9 mouse cellular contexts compared by ENCODE assay signal in genomic region chr10:93485055-93485691, GRCm38 (mm10). TPM values are rescaled to one million over a fixed set of nuclear protein-coding genes. Genes with fewer than 3 reads are reported as not detected.
DNase-seq lines count a peak whose midpoint lies in the region; ATAC-seq and TF ChIP-seq lines count a peak whose summit lies in the region.
"Had no signal": no experiment of that assay in that cellular context is flagged by ENCODE, and none has a peak within 500 bp of the region (broad histone marks: within the 10 kb centered on the region; RNA-seq: fewer than 3 reads in every experiment).

No protein-coding gene starts in this region.

- H3K27ac ChIP-seq in midbrain, embryonic 13.5 days = no peak overlapping the region
- no peak overlapping the region for H3K27ac ChIP-seq in midbrain, embryonic 11.5 days (ENCODE audit: low read depth, low read length)
- no peak overlapping the region for H3K27ac ChIP-seq in lung, embryonic 14.5 days (ENCODE audit: low read depth)
- no peak overlapping the region for H3K27ac ChIP-seq in stomach, embryonic 16.5 days (ENCODE audit: low read length)
- H3K27ac ChIP-seq: heart, embryonic 13.5 days had no signal

- H3K4me3 ChIP-seq in midbrain, embryonic 13.5 days (replicated peaks) = no peak overlapping the region
- H3K4me3 ChIP-seq in midbrain, embryonic 11.5 days (ENCODE audit: low read depth, low read length) = no peak overlapping the region
- no peak overlapping the region for H3K4me3 ChIP-seq in lung, embryonic 14.5 days (ENCODE audit: low read depth, low read length)
- H3K4me3 ChIP-seq in stomach, embryonic 16.5 days (replicated peaks; ENCODE audit: low read length) = no peak overlapping the region
- H3K4me3 ChIP-seq: heart, embryonic 13.5 days had no signal

- H3K27me3 ChIP-seq in midbrain, embryonic 13.5 days = no peaks in the 10 kb centered on the region
- no peaks in the 10 kb centered on the region for H3K27me3 ChIP-seq in midbrain, embryonic 11.5 days (ENCODE audit: control insufficient read depth, insufficient read depth, low read length)
- H3K27me3 ChIP-seq in lung, embryonic 14.5 days (ENCODE audit: insufficient read depth, low read length) = no peaks in the 10 kb centered on the region
- H3K27me3 ChIP-seq in stomach, embryonic 16.5 days (ENCODE audit: control insufficient read depth, insufficient read depth, low read length) = no peaks in the 10 kb centered on the region

- no peak overlapping the region for H3K9ac ChIP-seq in midbrain, embryonic 13.5 days (replicated peaks)
- no peak overlapping the region for H3K9ac ChIP-seq in midbrain, embryonic 11.5 days (ENCODE audit: low read length)
- H3K9ac ChIP-seq in lung, embryonic 14.5 days = no peak overlapping the region
- H3K9ac ChIP-seq in stomach, embryonic 16.5 days (ENCODE audit: low read length) = no peak overlapping the region
- H3K9ac ChIP-seq: heart, embryonic 13.5 days had no signal

- H3K36me3 ChIP-seq in midbrain, embryonic 13.5 days = peaks cover 40% of the 10 kb centered on the region
- H3K36me3 ChIP-seq in midbrain, embryonic 11.5 days (ENCODE audit: control insufficient read depth, insufficient read depth, low read length) = no peaks in the 10 kb centered on the region
- H3K36me3 ChIP-seq in lung, embryonic 14.5 days (ENCODE audit: insufficient read depth) = peaks cover 53% of the 10 kb centered on the region
- H3K36me3 ChIP-seq in stomach, embryonic 16.5 days (ENCODE audit: control insufficient read depth, insufficient read depth, low read length) = 0 out of 2 replicates have a peak, but pooled peaks cover 6% of the 10 kb centered on the region

- peaks cover 6% of the 10 kb centered on the region for H3K4me1 ChIP-seq in midbrain, embryonic 13.5 days (replicated peaks)
- 0 out of 2 replicates have a peak, but pooled peaks cover 2% of the 10 kb centered on the region for H3K4me1 ChIP-seq in midbrain, embryonic 11.5 days (ENCODE audit: control insufficient read depth, insufficient read depth, low read length)
- no peaks in the 10 kb centered on the region for H3K4me1 ChIP-seq in lung, embryonic 14.5 days (ENCODE audit: insufficient read depth)
- no peaks in the 10 kb centered on the region for H3K4me1 ChIP-seq in stomach, embryonic 16.5 days (ENCODE audit: control insufficient read depth, insufficient read depth, low read length)
- H3K4me1 ChIP-seq: heart, embryonic 13.5 days had no signal

- H3K9me3 ChIP-seq in midbrain, embryonic 13.5 days = no peaks in the 10 kb centered on the region
- no peaks in the 10 kb centered on the region for H3K9me3 ChIP-seq in midbrain, embryonic 11.5 days (ENCODE audit: control insufficient read depth, low read length)
- H3K9me3 ChIP-seq in lung, embryonic 14.5 days (ENCODE audit: low read depth, low read length) = no peaks in the 10 kb centered on the region
- no peaks in the 10 kb centered on the region for H3K9me3 ChIP-seq in stomach, embryonic 16.5 days (replicated peaks; ENCODE audit: control insufficient read depth, low read length)
- H3K9me3 ChIP-seq: heart, embryonic 13.5 days had no signal

- TF ChIP-seq CTCF in lung, embryonic 14.5 days (IDR thresholded peaks at IDR 0.05; ENCODE audit: low read depth) = peak; percentile 69

- peak; percentile 72 for ATAC-seq in midbrain, embryonic 13.5 days
- ATAC-seq in midbrain, embryonic 11.5 days (ENCODE audit: low FRiP score) = no peak; the same call in 1 of the 2 replicates
- ATAC-seq in common myeloid progenitor, adult 5-6 weeks (replicated peaks; ENCODE audit: low read depth, poor library complexity, severe bottlenecking) = peak; percentile 36
- ATAC-seq in lung, embryonic 14.5 days (ENCODE audit: insufficient read depth) = peak; percentile 47; the same call in 1 of the 2 replicates
- peak; percentile 63; the same call in 1 of the 2 replicates for ATAC-seq in stomach, embryonic 16.5 days (ENCODE audit: insufficient read depth, low FRiP score)

- H3K4me2 ChIP-seq in midbrain, embryonic 13.5 days (replicated peaks) = no peak overlapping the region
- H3K4me2 ChIP-seq in midbrain, embryonic 11.5 days = no peak overlapping the region
- no peak overlapping the region for H3K4me2 ChIP-seq in lung, embryonic 14.5 days
- no peak overlapping the region for H3K4me2 ChIP-seq in stomach, embryonic 16.5 days (ENCODE audit: low read depth, low read length)
- H3K4me2 ChIP-seq: heart, embryonic 13.5 days had no signal

- DNase-seq in midbrain, embryonic 11.5 days (ENCODE audit: low spot score, missing footprints) = no peak
- peak; percentile 11 for DNase-seq in adrenal gland, adult 2 months
- peak; percentile 63 for DNase-seq in kidney, adult 18-20 months
- DNase-seq in lung, embryonic 14.5 days = peak; percentile 47
- no peak for DNase-seq in adipocyte (ENCODE audit: low spot score)

- 85% methylated on average over 8 of the region's 8 CpGs for WGBS in midbrain, embryonic 13.5 days
- WGBS in midbrain, embryonic 11.5 days = 80% methylated on average over 8 of the region's 8 CpGs
- WGBS in lung, embryonic 14.5 days = 80% methylated on average over 8 of the region's 8 CpGs
- WGBS in stomach, embryonic 16.5 days = 87% methylated on average over 8 of the region's 8 CpGs

RNA-seq across cellular contexts. Expression of gene Hal, which starts 3.4 kb away (rescaled TPM):
- polyA plus RNA-seq in midbrain, embryonic 13.5 days (2015; fragmentation: Nextera tagmentation; extraction: Ambion mirVana) = 0.08 TPM in 1 of 2 replicates, not detected in the other
- polyA plus RNA-seq in midbrain, embryonic 11.5 days (2014; fragmentation: Nextera tagmentation; extraction: Ambion mirVana) = 0.10 TPM in 1 of 2 replicates, not detected in the other
- under 1 TPM; 0.14 to 0.75 TPM for total RNA-seq in adrenal gland, adult 2 months (2021)
- 0.15 and 1.4 TPM in 2 replicates for polyA plus RNA-seq in adrenal gland, adult 2 months (2012; rRNA removed)
- total RNA-seq in common myeloid progenitor, adult 5-6 weeks (2017) = 0.29 and 1.1 TPM in 2 replicates
- 0.29 TPM in 1 of 2 replicates, not detected in the other for polyA plus RNA-seq in lung, embryonic 14.5 days (2014; fragmentation: Nextera tagmentation; extraction: Ambion mirVana)
- polyA plus RNA-seq in stomach, embryonic 16.5 days (2015; fragmentation: Nextera tagmentation; extraction: Ambion mirVana) = 3.0 and 3.7 TPM in 2 replicates

RNA-seq across cellular contexts. Expression of gene Lta4h, which starts 32.0 kb away (rescaled TPM):
- 104 and 106 TPM in 2 replicates for polyA plus RNA-seq in midbrain, embryonic 13.5 days (2015; fragmentation: Nextera tagmentation; extraction: Ambion mirVana)
- 172 and 190 TPM in 2 replicates for polyA plus RNA-seq in midbrain, embryonic 11.5 days (2014; fragmentation: Nextera tagmentation; extraction: Ambion mirVana)
- total RNA-seq in adrenal gland, adult 2 months (2021) = 10 to 100 TPM; 57.5 to 62.4 TPM
- polyA plus RNA-seq in adrenal gland, adult 2 months (2012; rRNA removed) = 71.2 and 83.1 TPM in 2 replicates
- total RNA-seq in common myeloid progenitor, adult 5-6 weeks (2017) = 139 and 195 TPM in 2 replicates
- polyA plus RNA-seq in lung, embryonic 14.5 days (2014; fragmentation: Nextera tagmentation; extraction: Ambion mirVana) = 209 and 219 TPM in 2 replicates
- 219 and 220 TPM in 2 replicates for polyA plus RNA-seq in stomach, embryonic 16.5 days (2015; fragmentation: Nextera tagmentation; extraction: Ambion mirVana)

RNA-seq across cellular contexts. Expression of gene Amdhd1, which starts 54.7 kb away (rescaled TPM):
- 0.15 TPM in 2 replicates for polyA plus RNA-seq in midbrain, embryonic 13.5 days (2015; fragmentation: Nextera tagmentation; extraction: Ambion mirVana)
- 0.11 TPM in 1 of 2 replicates, not detected in the other for polyA plus RNA-seq in midbrain, embryonic 11.5 days (2014; fragmentation: Nextera tagmentation; extraction: Ambion mirVana)
- total RNA-seq in adrenal gland, adult 2 months (2021) = under 1 TPM in 1 of 2 experiments, not detected in 1; 0.20 TPM
- 0.03 and 0.12 TPM in 2 replicates for polyA plus RNA-seq in adrenal gland, adult 2 months (2012; rRNA removed)
- total RNA-seq in common myeloid progenitor, adult 5-6 weeks (2017) = not detected in 2 replicates
- 0.32 and 0.41 TPM in 2 replicates for polyA plus RNA-seq in lung, embryonic 14.5 days (2014; fragmentation: Nextera tagmentation; extraction: Ambion mirVana)
- polyA plus RNA-seq in stomach, embryonic 16.5 days (2015; fragmentation: Nextera tagmentation; extraction: Ambion mirVana) = 1.3 and 1.7 TPM in 2 replicates

RNA-seq across cellular contexts. Expression of gene Ccdc38, which starts 55.3 kb away (rescaled TPM):
- 0.46 and 0.57 TPM in 2 replicates for polyA plus RNA-seq in midbrain, embryonic 13.5 days (2015; fragmentation: Nextera tagmentation; extraction: Ambion mirVana)
- 0.44 and 0.47 TPM in 2 replicates for polyA plus RNA-seq in midbrain, embryonic 11.5 days (2014; fragmentation: Nextera tagmentation; extraction: Ambion mirVana)
- not detected for total RNA-seq in adrenal gland, adult 2 months (2021)
- not detected in 2 replicates for polyA plus RNA-seq in adrenal gland, adult 2 months (2012; rRNA removed)
- total RNA-seq in common myeloid progenitor, adult 5-6 weeks (2017) = 0.24 and 0.55 TPM in 2 replicates
- polyA plus RNA-seq in lung, embryonic 14.5 days (2014; fragmentation: Nextera tagmentation; extraction: Ambion mirVana) = 0.35 and 0.76 TPM in 2 replicates
- 0.25 and 0.35 TPM in 2 replicates for polyA plus RNA-seq in stomach, embryonic 16.5 days (2015; fragmentation: Nextera tagmentation; extraction: Ambion mirVana)

Comparison
In these comparisons a context has a peak if more than half of its experiments do, and no peak if none do; other contexts are left out.
1. DNase-seq: peak in adrenal gland, adult 2 months (single experiment), kidney, adult 18-20 months (single experiment) and lung, embryonic 14.5 days (single experiment); none in midbrain, embryonic 11.5 days (single experiment) and adipocyte (single experiment).